Mouse (Mus musculus) central nervous system, embryonic 18 days (tissue): ENCODE data around the gene 4933402N03Rik. TPM values are rescaled to one million over a fixed set of nuclear protein-coding genes. Genes with fewer than 3 reads are reported as not detected.

Source experiments
- polyA plus RNA-seq: library from polyadenylated mRNA; depleted of rRNA; stranded (reverse); fragments of >200 nt; gene quantifications from 2 replicates; pipeline ENCODE4 v1.2.3, GENCODE M21; 2012; rRNA removed

4933402N03Rik gene
- not detected in 2 replicates for polyA plus RNA-seq

DNA sequence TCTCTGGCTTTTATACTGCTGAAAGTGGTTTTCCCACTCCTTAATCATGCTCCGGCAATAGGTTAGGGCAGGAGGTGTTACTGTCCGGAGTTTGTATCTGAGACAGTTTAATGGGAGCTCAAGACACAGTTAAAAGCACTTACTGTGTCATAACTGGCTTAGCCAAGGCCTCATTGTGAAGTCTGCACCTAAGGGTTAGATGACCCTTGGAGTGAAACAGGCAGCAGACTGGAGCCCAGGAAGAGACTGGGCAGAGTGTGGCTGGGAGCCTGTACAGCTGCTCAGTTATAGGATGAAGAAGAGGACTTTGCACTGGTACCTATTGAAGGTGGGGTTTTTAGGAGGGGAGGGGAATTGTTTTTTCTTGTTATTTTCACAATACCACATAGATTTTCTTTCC lies at the start of gene 4933402N03Rik:
TSS of gene 4933402N03Rik (minus strand) at position 101 of the 400 bp plus-strand sequence.

DNA sequence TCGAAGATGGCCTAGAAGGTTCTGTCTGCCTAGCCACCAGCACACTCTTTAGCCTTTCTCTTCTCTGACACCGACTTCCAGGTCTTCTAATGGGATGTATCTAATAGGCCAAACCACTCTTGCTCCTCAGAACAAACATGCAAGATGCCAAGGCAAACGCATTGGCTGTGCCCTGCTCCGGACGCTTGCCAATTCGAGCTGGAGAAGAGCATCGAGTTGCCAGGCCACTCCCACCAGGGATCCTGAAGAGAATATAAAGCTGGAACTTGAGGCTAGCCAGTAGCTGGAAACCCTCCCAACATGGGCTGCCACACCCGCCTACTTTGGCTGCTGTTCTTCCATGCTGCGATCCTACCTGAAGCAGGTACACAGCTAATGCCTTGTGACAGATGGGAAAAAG lies 28.0 kb upstream of the 4933402N03Rik start, which contains the start of gene 5430419D17Rik:
TSS of gene 5430419D17Rik (plus strand) at position 282 of the 400 bp plus-strand sequence.

Other genes with a start within 250 kb of the 4933402N03Rik start
- gene Htra1, start 210.2 kb downstream of the 4933402N03Rik start, polyA plus RNA-seq, result 25.0 and 37.0 TPM in 2 replicates
- gene Dmbt1, start 114.3 kb downstream of the 4933402N03Rik start, polyA plus RNA-seq, result 0.01 and 0.03 TPM in 2 replicates
- 0.04 TPM in 2 replicates for gene 5430419D17Rik, start 28.1 kb upstream of the 4933402N03Rik start, polyA plus RNA-seq
- 0.11 and 0.12 TPM in 2 replicates for gene Cuzd1, start 176.0 kb upstream of the 4933402N03Rik start, polyA plus RNA-seq
- gene Fam24b, start 183.2 kb upstream of the 4933402N03Rik start, polyA plus RNA-seq, result 0.27 and 0.40 TPM in 2 replicates
- gene Fam24a, start 187.6 kb upstream of the 4933402N03Rik start, polyA plus RNA-seq, result not detected in 2 replicates
- 19.1 and 20.4 TPM in 2 replicates for gene 2310057M21Rik, start 216.4 kb upstream of the 4933402N03Rik start, polyA plus RNA-seq
- gene Pstk, start 224.8 kb upstream of the 4933402N03Rik start, polyA plus RNA-seq, result 41.5 and 46.1 TPM in 2 replicates